Mouse (Mus musculus) 3134 (cell line): ENCODE data around the gene Ttc28.

ENCODE experiments used
- DNase-seq: peaks from one replicate; pipeline ENCODE4 v3.0.0-alpha.2; 2011; ENCODE audit warnings: low spot score; ENCODE audit not compliant: insufficient read length; ENCODE audit errors: extremely low read depth

Gene Ttc28

DNA sequence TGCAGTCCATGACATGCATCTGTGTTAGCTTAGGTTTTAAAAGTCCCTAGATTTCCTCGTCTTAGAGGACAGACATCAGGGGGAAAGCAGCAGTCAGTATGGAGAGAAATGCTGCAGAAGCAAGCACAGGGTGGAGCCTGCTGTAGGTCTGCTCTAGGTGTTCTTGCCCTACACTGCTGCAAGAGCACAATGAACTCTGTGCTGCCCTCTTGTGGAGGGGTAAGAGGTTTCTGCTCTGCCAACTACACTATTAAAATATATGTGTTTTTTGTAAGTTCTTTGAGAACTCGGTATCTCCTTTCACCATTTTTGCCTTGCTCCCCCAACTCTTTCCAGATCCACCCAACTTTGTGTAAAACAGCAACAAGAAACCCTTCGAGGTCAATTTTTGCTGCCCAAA, 425.1 kb downstream of the Ttc28 start:
- no peak for DNase-seq

- peak; percentile 14 for DNase-seq
Measured at GRCm38 (mm10) chr5:111310185-111310584, 430.6 kb downstream of the Ttc28 start.

DNA sequence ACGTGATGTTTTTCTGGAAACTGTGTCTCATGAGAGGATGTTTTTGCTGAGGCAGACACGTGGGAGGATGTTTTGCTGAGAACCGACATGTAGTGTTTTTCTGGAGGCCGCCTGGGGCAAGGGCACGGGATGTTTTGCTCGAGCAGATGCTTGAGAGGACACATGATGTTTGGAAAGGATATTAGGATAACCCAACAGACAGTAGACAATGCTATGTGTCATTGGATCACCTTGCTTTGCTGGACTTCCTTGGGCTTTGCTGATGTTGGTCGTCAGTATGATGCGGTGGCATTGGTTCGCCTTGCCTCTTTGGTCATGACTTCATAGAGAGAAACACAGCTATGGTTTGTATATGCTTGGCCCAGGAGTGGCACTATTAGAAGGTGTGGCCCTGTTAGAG, 434.2 kb downstream of the Ttc28 start:
- no peak for DNase-seq

GRCm38 (mm10) chr5:111315061-111315460, 435.5 kb downstream of the Ttc28 start:
- DNase-seq: no peak

GRCm38 (mm10) chr5:111317526-111317925, 437.9 kb downstream of the Ttc28 start:
- no peak for DNase-seq

- no peak for DNase-seq
Measured at GRCm38 (mm10) chr5:111318946-111319345, 439.3 kb downstream of the Ttc28 start.

DNA sequence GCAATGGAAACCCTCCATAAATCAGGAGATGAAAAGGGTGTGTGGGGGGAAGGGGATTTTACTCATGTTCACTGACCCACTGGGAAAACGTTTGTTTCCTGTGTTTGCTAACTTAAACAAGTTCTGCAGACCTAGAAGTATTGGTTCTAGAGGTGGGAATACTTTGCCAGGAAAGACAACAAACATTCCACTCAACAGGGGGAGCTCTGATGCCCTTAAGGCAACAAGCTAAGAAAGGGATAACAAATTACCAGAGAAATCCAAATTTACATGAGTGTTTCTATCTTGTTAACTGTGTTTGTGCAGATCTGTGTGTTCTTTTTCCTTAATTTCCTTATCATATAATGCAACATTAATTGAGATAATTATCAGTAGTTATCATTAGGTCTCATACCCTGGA, 446.2 kb downstream of the Ttc28 start:
- no peak for DNase-seq

DNA sequence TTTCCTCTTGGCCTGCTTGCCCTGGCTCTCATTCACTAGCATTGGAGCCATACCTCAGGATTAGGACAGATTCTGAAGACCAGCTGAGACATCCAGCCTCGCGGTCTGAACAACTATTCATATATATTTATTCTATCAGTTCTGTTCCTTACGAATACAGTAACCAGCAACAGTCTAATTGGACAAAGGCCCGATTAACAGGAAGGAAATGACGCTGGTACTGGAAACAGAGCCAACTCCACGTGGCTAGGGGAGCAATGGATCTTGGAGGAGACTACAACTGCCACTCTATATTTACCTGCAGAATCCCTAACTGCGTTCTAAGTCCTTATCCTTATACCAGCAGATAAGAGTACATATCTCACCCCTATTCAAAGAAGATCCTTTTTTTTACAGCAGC, 447.8 kb downstream of the Ttc28 start:
- DNase-seq: no peak

DNA sequence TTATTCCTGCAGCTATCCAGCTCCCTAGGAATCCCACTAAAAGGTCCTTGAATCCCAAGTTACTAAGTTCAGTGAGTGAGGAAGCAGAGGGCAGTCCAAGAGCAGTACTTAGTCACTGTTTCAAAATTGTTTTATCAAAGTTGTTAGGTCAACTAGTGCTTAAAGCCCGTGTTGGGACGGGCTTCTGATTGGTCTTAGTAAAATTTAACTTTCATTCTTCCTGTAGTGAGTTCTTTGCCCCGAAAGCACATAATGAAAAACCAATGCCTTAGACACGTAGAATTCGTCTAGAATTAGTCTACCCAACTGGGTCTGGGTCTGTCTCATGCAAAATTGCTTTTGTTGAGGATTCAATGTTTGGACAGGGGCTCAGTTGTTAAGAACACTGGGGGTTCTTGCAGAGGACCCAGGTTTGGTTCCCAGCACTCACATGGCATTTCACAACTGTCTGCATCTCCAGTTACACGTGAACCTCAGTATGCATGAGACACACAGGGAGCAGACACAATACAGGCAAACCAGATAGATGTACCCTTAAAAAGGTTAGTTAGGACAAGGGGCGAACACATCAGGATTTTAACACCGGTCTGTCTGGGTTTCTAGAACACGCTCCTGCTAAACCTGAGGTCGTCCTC, 450.3 kb downstream of the Ttc28 start:
- no peak for DNase-seq

- DNase-seq: peak; percentile 95
Measured at GRCm38 (mm10) chr5:111330417-111331098, 451.0 kb downstream of the Ttc28 start, which contains the start of gene Pitpnb. Pitpnb (plus strand) TSS chr5:111330763.

DNA sequence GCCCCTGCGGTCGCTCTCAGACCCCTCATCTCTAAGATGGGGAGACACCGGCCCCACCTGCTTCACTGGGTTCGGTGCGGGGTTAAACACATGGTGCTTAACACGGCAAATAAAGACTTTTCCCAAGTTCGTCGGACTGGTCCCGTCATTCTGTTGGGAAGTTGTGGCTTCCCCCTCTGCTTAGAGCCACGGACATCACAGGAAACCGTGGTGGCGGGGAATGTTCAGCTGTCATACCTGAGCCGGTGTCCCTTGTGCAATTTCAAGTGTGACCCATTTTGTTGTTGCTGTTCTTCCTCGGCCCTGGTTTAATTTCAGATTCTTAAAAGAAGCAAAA, 451.5 kb downstream of the Ttc28 start:
- DNase-seq: no peak

GRCm38 (mm10) chr5:111335939-111336691, 456.5 kb downstream of the Ttc28 start:
- no peak for DNase-seq
